Mouse (Mus musculus) hindbrain, embryonic 13.5 days (tissue): ENCODE measurements at regions not wholly inside any gene's neighbourhood (a gene's known extent, or its start where the extent isn't known, plus 50 kb on each side); places are given as distances from the start of the nearest gene placed in this dataset.

Experiments used
- ATAC-seq: fragments of 200-750 bp; cut with Nextera tagmentation; 2 replicates; pipeline ENCODE4 v1.8.0; 2017; ENCODE audit warnings: moderate TSS enrichment; ENCODE audit not compliant: low FRiP score
- H3K27ac ChIP-seq: fragments of 300-500 bp; sonication (generic); 2 replicates; pipeline ENCODE4 v1.5.1; 2015; ENCODE audit warnings: inconsistent platforms, mild to moderate bottlenecking, moderate library complexity
- H3K27me3 ChIP-seq: fragments of 300-500 bp; sonication (generic); 2 replicates; pipeline ENCODE4 v1.6.1; 2015; ENCODE audit warnings: mild to moderate bottlenecking, inconsistent platforms
- H3K36me3 ChIP-seq: fragments of 300-500 bp; sonication (generic); 2 replicates; pipeline ENCODE4 v1.6.1; 2015; ENCODE audit warnings: mild to moderate bottlenecking, inconsistent platforms
- H3K4me1 ChIP-seq: fragments of 300-500 bp; sonication (generic); replicated peaks from 2 replicates; pipeline ENCODE4 v1.6.1; 2015; ENCODE audit warnings: inconsistent platforms
- H3K4me2 ChIP-seq: fragments of 300-500 bp; sonication (generic); 2 replicates; pipeline ENCODE4 v1.6.1; 2015; ENCODE audit warnings: inconsistent platforms, mild to moderate bottlenecking, moderate library complexity
- H3K4me3 ChIP-seq: fragments of 300-500 bp; sonication (generic); 2 replicates; pipeline ENCODE4 v1.5.1; 2015; ENCODE audit warnings: mild to moderate bottlenecking, inconsistent platforms
- H3K9ac ChIP-seq: fragments of 300-500 bp; sonication (generic); 2 replicates; pipeline ENCODE4 v1.6.1; 2015; ENCODE audit warnings: mild to moderate bottlenecking, inconsistent platforms
- H3K9me3 ChIP-seq: fragments of 300-500 bp; sonication (generic); 2 replicates; pipeline ENCODE4 v1.6.1; 2016; ENCODE audit warnings: inconsistent platforms
- WGBS: fragments of 180-500 bp; shearing (Covaris S2); methylation state at CpG from one replicate; pipeline ENCODE4 v1.1.7; 2015; 5-methylcytosine and 5-hydroxymethylcytosine counted together

DNA sequence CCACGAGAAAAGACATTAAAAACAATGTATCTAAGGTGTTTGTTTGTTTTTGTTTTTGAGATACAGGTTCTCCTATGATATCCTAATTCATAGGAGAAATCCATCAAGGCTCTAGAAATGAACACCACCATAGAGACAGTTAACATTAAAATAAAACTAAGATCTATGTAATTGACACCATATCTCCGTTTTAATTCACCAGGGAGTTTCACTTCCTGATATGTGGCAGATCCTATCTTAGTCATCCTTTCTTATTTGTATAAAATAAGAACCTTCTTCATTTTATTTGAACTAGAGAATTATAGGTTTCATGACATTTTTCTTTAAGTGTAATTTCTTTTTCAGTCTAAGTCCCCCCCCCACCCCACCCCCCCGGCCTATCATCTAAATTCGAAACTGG, 332.3 kb downstream of the Epha7 start:
- 91% methylated on average over 4 of the region's 4 CpGs for WGBS
- Histone ChIP-seq H3K27me3 (no peaks in the 10 kb centered on the region), H3K27ac (no peak overlapping the region), H3K9me3 (no peaks in the 10 kb centered on the region), H3K36me3 (no peaks in the 10 kb centered on the region), H3K9ac (no peak overlapping the region), H3K4me1 (no peaks in the 10 kb centered on the region), H3K4me3 (no peak overlapping the region), H3K4me2 (no peak overlapping the region)
- ATAC-seq, result no peak

DNA sequence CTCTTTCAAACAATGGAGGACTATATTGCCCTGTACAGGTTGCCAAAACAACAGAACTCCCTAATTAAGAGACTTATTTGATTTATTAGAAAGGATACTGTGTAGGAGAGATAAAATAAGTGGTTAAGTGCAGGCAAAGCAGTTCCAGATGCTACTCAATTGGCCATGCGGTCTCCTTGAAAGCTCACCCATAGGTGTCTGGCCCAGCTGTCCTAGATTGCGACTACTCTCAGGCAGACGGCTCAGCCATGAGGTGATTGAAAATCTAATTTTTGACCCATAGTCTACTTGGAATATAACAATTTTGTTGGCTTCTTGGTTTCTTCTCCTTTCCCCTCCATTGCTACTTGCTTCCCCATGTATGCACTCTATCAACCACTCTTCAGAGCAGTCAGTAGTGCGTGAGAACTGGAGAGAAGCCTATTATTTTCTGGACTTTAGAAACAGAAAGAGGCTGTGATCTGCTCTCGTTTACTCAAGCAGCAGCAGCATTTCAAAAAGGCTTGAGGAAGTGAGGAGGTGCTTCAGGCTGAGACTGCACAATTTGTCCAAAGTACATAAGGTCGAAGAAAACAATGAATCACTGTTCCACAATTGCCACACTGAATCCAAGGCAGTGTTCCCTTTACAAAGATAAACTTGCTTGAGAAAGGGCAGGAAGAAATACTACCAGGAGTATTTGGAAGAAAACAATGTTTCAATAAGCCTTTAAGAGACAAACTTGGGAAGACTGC, 339.4 kb downstream of the Epha7 start:
- Histone ChIP-seq H3K36me3 (no peaks in the 10 kb centered on the region), H3K27ac (no peak overlapping the region), H3K9me3 (no peaks in the 10 kb centered on the region), H3K4me2 (no peak overlapping the region), H3K27me3 (no peaks in the 10 kb centered on the region), H3K4me1 (no peaks in the 10 kb centered on the region), H3K4me3 (no peak overlapping the region), H3K9ac (no peak overlapping the region)
- 66% methylated on average over 6 of the region's 6 CpGs for WGBS
- no peak for ATAC-seq

DNA sequence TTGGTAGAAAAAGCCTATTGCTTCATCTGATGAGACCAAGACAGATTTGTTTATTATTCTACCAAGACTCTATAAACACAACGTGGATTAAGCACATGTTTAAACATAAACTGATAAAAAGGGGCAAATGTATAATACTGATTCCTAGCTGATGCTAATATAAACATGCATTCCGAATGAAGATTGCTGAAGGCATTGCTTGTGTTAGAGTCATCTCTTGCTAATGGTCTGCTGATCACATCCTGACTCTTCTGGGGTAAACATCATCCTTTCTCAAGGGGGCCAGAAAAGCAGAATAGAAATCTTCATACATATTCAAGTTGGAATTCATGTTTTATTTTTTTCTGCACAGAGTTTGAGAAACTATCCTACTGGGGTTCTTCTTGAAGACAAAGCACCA, 369.6 kb downstream of the Epha7 start:
- Histone ChIP-seq H3K4me3 (no peak overlapping the region), H3K4me1 (no peaks in the 10 kb centered on the region), H3K9me3 (peaks cover 4% of the 10 kb centered on the region; the same call in 1 of the 2 replicates), H3K27me3 (no peaks in the 10 kb centered on the region), H3K36me3 (no peaks in the 10 kb centered on the region), H3K4me2 (no peak overlapping the region), H3K9ac (no peak overlapping the region), H3K27ac (no peak overlapping the region)
- no peak for ATAC-seq
- 70% methylated on average over 2 of the region's 2 CpGs for WGBS

DNA sequence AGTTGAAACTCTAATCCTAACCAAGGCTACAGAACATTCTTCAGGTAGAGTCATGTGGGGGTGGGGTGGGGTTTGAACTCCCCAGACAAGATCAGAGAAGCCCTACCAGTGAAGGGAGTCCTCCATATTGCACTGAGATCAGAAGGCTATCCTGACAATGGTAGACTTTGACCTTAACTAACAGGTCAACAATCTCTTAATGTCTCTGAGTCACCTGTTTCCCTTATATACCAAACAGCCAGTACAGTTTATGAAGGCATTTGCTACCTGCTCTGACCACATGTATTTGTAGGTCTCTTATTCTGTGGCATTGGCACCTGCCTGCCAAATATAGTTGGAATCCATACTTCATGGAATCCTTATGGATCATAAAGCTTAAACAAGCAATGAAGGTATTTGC, 370.5 kb downstream of the Epha7 start:
- no peaks in the 10 kb centered on the region for H3K27me3 ChIP-seq
- H3K9ac ChIP-seq, result no peak overlapping the region
- H3K4me3 ChIP-seq, result no peak overlapping the region
- H3K4me2 ChIP-seq, result no peak overlapping the region
- H3K36me3 ChIP-seq, result no peaks in the 10 kb centered on the region
- no peak for ATAC-seq
- H3K9me3 ChIP-seq, result peaks cover 4% of the 10 kb centered on the region; the same call in 1 of the 2 replicates
- no peaks in the 10 kb centered on the region for H3K4me1 ChIP-seq
- H3K27ac ChIP-seq, result no peak overlapping the region

DNA sequence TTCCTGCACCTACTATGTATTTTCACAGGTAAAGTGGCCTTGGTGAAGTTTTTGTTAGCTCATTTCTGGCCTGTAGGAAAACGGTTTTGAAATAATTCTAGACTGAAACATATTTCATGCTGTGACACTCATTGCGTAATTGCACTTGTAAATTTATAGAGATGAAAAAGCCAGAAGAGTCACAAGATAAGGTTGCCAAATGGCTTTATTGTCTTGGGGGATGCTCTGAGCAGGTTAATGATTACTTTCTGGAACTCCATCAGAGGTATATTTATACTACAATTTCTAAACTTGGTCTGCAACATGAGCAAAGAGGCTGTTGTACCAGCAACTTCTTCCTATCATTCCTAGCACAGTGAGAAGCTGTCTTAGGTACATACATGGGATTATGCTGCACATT, 370.9 kb downstream of the Epha7 start:
- no peak overlapping the region for H3K9ac ChIP-seq
- H3K27ac ChIP-seq, result no peak overlapping the region
- H3K36me3 ChIP-seq, result no peaks in the 10 kb centered on the region
- no peaks in the 10 kb centered on the region for H3K4me1 ChIP-seq
- 91% methylated on average over 2 of the region's 2 CpGs for WGBS
- no peak overlapping the region for H3K4me2 ChIP-seq
- no peak for ATAC-seq
- H3K9me3 ChIP-seq, result peaks cover 4% of the 10 kb centered on the region; the same call in 1 of the 2 replicates
- H3K27me3 ChIP-seq, result no peaks in the 10 kb centered on the region
- H3K4me3 ChIP-seq, result no peak overlapping the region

DNA sequence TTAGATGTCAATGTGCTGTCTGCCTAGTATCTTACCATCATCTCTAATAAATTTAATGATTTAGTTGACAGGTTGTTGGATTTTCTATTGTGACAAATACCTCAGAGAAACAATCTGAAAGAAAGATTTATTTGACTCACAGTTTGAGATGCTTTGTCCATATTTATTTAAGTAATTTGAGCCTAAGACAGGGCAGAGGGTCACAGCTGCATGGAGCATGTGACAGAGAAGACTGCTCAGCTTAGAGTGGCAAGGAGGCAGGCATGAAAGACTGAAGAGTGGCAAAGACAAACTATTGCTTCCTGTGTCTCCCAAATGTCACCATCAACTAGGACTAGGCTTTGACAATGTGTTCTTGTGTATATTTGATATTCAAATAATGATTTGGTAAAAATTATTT, 388.0 kb downstream of the Epha7 start:
- H3K27me3 ChIP-seq, result no peaks in the 10 kb centered on the region
- no peak overlapping the region for H3K4me3 ChIP-seq
- H3K4me2 ChIP-seq, result no peak overlapping the region
- no peaks in the 10 kb centered on the region for H3K9me3 ChIP-seq
- no peaks in the 10 kb centered on the region for H3K36me3 ChIP-seq
- H3K9ac ChIP-seq, result no peak overlapping the region
- H3K27ac ChIP-seq, result no peak overlapping the region
- H3K4me1 ChIP-seq, result no peaks in the 10 kb centered on the region
- ATAC-seq, result no peak
